Mouse (Mus musculus) hindbrain, embryonic 16.5 days (tissue): ENCODE results near the gene Nfkb2. TPM values are rescaled to one million over a fixed set of nuclear protein-coding genes. Genes with fewer than 3 reads are reported as not detected.

Experiments used
- ATAC-seq: fragments of 200-750 bp; cut with Nextera tagmentation; 2 replicates; pipeline ENCODE4 v1.8.0; 2017; ENCODE audit warnings: moderate TSS enrichment, moderate library complexity
- H3K27ac ChIP-seq: fragments of 300-500 bp; sonication (generic); 2 replicates; pipeline ENCODE4 v1.5.1; 2014; ENCODE audit warnings: low read depth, mild to moderate bottlenecking, control low read depth, low read length, moderate library complexity
- H3K27me3 ChIP-seq: fragments of 300-500 bp; sonication (generic); replicated peaks from 2 replicates; pipeline ENCODE4 v1.6.1; 2014; ENCODE audit warnings: low read length; ENCODE audit not compliant: control insufficient read depth, insufficient read depth
- H3K36me3 ChIP-seq: fragments of 300-500 bp; sonication (generic); 2 replicates; pipeline ENCODE4 v1.6.1; 2014; ENCODE audit warnings: mild to moderate bottlenecking, low read length, moderate library complexity, mixed read lengths; ENCODE audit not compliant: control insufficient read depth, insufficient read depth
- H3K4me1 ChIP-seq: fragments of 300-500 bp; sonication (generic); 2 replicates; pipeline ENCODE4 v1.6.1; 2014; ENCODE audit warnings: low read depth, low read length; ENCODE audit not compliant: control insufficient read depth, insufficient read depth
- H3K4me2 ChIP-seq: fragments of 300-500 bp; sonication (generic); 2 replicates; pipeline ENCODE4 v1.6.1; 2014; ENCODE audit warnings: mild to moderate bottlenecking, low read length, control low read depth, moderate library complexity
- H3K4me3 ChIP-seq: fragments of 300-500 bp; sonication (generic); 2 replicates; pipeline ENCODE4 v1.5.1; 2014; ENCODE audit warnings: mild to moderate bottlenecking, low read length, control low read depth, moderate library complexity
- H3K9ac ChIP-seq: fragments of 300-500 bp; sonication (generic); 2 replicates; pipeline ENCODE4 v1.6.1; 2014; ENCODE audit warnings: low read depth, mild to moderate bottlenecking, control low read depth, low read length, moderate library complexity
- H3K9me3 ChIP-seq: fragments of 300-500 bp; sonication (generic); 2 replicates; pipeline ENCODE4 v1.6.1; 2014; ENCODE audit warnings: mild to moderate bottlenecking, low read length, moderate library complexity; ENCODE audit not compliant: control insufficient read depth
- WGBS: fragments of 180-500 bp; shearing (Covaris S2); extraction: QIAGEN DNeasy Blood & Tissue Kit; methylation state at CpG from one replicate; pipeline ENCODE4 v1.1.7; 2014; 5-methylcytosine and 5-hydroxymethylcytosine counted together
- polyA plus RNA-seq: library from polyadenylated mRNA; unstranded; fragments of >200 nt; fragmentation: Nextera tagmentation; extraction: Ambion mirVana; gene quantifications from 2 replicates; pipeline ENCODE4 v1.2.1, GENCODE M21; 2015

Gene Nfkb2
- polyA plus RNA-seq, 1 experiment from 2014 or later, result 2.4 TPM

DNA sequence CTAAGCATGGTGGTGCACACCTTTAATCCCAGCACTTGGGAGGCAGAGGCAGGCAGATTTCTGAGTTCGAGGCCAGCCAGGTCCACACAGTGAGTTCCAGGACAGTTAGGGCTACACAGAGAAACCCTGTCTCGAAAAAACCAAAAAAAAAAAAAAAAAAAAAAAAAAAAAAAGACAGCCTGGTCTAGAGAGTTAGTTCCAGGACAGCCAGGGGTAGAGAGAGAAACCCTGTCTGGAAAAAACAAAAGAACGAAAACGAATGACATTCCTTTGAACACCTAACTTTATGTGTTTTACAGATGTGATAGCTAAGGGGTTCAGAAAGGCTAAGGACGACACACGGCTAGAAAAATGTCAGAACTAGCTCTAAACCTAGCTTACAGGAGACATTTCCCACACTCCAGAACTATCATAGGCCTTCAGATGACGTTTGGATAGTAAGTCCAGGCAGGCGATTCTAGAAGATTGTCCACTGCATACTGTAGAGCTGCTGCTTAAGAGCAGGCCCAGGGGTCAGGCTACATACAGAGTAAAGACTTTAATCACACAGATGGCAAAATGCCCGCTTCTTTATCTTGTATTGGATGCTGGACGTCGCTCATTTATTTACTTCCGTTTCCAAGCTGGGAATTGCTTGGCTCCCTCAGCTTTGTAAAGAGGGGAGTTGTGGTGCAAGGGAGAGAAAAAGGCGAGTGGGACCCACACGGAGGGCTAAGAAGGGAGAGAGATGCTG, 44.0 kb downstream of the Nfkb2 start:
- ATAC-seq, result no peak
- H3K4me2 ChIP-seq, result peak overlapping the region; percentile 61
- peaks cover 10% of the 10 kb centered on the region for H3K4me1 ChIP-seq
- H3K27ac ChIP-seq, result peak overlapping the region; percentile 94
- H3K4me3 ChIP-seq, result peak overlapping the region; percentile 74
- 0 out of 2 replicates have a peak, but pooled peaks cover 2% of the 10 kb centered on the region for H3K27me3 ChIP-seq
- no peaks in the 10 kb centered on the region for H3K36me3 ChIP-seq
- 28% methylated on average over 14 of the region's 14 CpGs for WGBS
- no peaks in the 10 kb centered on the region for H3K9me3 ChIP-seq
- H3K9ac ChIP-seq, result peak overlapping the region; percentile 93

DNA sequence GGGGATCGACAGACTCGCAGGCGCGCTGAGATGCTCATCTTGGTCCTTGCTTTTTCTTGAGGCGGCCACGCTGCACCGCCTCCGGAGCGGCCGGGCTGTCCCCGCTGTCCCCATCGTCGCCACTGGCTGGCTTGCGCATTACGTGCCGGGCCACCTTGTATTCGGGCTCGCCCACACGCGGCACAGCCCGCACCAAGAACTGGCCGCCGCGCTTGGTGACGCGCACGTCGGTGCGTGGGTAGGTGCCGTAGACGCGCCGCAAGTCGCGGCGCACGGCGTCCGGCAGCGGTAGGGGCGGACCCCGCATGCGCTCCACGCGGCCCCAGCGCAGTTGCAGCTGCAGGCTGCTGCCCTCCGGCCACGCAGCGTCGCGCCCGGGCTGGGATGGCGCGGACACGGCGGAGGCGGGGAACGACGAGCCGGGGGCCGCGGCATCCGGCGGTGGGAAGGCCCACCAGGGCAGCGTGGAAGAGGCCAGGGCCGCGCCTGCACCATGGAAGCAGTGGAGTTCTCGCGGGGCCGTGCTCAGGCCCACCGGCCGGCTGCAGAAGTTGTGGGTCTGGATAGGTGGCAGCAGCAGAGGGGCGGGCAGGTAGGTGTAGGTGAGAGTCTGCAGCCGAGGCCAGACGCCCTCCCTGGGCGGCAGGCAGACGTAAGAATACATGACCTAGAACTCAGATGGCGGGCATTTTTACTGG, 44.8 kb downstream of the Nfkb2 start:
- H3K27ac ChIP-seq, result peak overlapping the region; percentile 94
- peaks cover 10% of the 10 kb centered on the region for H3K4me1 ChIP-seq
- 0 out of 2 replicates have a peak, but pooled peaks cover 2% of the 10 kb centered on the region for H3K27me3 ChIP-seq
- ATAC-seq, result peak; percentile 96
- under 1% methylated on average over 74 of the region's 78 CpGs for WGBS
- H3K36me3 ChIP-seq, result no peaks in the 10 kb centered on the region
- H3K4me2 ChIP-seq, result peak overlapping the region; percentile 61
- H3K9me3 ChIP-seq, result no peaks in the 10 kb centered on the region
- peak overlapping the region; percentile 74 for H3K4me3 ChIP-seq
- H3K9ac ChIP-seq, result peak overlapping the region; percentile 93

DNA sequence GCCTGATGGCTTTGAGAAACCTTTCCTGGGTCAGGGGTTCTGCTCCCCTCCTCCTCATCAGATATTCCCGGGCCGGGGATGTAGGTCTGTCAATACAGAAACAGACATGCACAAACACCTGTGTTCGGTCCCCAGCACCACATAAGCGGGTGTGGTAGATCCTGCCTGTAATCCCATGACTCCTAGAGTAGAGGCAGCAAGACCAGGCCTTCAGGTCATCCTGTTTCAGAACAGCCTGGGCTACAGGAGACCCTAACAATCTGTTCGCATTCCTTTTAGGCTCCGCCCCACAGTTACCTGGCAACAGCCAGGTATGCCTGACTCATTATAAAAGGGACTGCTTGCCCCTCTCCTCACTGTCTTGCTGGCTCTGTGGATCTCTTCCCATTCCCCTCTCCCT, 45.4 kb downstream of the Nfkb2 start:
- 0 out of 2 replicates have a peak, but pooled peaks cover 2% of the 10 kb centered on the region for H3K27me3 ChIP-seq
- WGBS, result 29% methylated on average over 6 of the region's 6 CpGs
- peak overlapping the region; percentile 93 for H3K9ac ChIP-seq
- H3K4me1 ChIP-seq, result peaks cover 10% of the 10 kb centered on the region
- H3K4me2 ChIP-seq, result peak overlapping the region; percentile 61
- H3K4me3 ChIP-seq, result peak overlapping the region; percentile 74
- 0 out of 2 replicates have a peak, but pooled peaks have one; percentile 9 for ATAC-seq
- H3K36me3 ChIP-seq, result no peaks in the 10 kb centered on the region
- H3K9me3 ChIP-seq, result no peaks in the 10 kb centered on the region
- H3K27ac ChIP-seq, result peak overlapping the region; percentile 94; the same call in 1 of the 2 replicates

DNA sequence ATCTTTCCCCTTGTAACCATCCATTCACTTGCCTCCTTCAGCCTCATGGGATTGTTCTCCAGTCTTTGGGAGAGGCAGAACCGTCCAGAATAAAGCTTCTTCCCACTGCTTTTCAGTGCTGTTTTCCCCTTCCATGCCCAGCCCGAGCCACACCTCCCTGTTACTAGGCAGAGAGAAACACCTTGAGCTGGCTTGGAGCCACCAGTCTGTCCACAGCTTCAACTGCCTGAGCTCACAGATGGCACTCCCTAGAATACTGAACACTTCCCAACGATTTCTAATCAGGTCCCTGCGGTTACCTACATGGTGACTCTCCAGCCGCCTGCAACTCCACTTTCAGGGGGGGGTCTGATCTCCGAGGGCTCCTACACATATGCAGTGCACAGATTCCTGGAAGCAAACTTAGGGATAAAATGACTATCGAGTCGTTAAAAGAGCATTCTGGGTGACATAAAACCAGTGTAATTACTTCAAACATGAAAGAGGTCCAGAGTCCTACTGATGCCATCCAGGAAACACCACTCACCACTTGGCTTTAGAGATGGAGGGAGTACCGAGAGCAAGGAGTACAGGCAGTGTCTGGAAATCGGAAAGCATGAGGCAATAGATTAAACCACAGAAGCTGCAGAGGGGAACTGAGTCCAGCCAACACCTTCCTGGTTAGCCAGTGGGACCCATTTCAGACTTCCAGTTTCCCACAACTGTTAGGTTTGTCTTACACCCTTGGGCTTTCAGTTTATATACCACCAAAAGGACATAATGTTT, 46.2 kb downstream of the Nfkb2 start, which contains the start of gene 2310034G01Rik:
Gene 2310034G01Rik, minus strand, starts transcription at position 135 of the 765 bp plus-strand sequence.
- peak within 1 kb of the TSS; percentile 93 for H3K9ac ChIP-seq
- peak within 1 kb of the TSS; percentile 61 for H3K4me2 ChIP-seq
- ATAC-seq, result no peak
- no peaks in the 10 kb centered on the region for H3K9me3 ChIP-seq
- H3K4me1 ChIP-seq, result peaks cover 10% of the 10 kb centered on the region
- H3K27ac ChIP-seq, result peak within 1 kb of the TSS; percentile 94
- no peaks in the 10 kb centered on the region for H3K36me3 ChIP-seq
- no peaks in the 10 kb centered on the region for H3K27me3 ChIP-seq
- WGBS, result 65% methylated on average over 10 of the region's 10 CpGs
- peak within 1 kb of the TSS; percentile 74 for H3K4me3 ChIP-seq

DNA sequence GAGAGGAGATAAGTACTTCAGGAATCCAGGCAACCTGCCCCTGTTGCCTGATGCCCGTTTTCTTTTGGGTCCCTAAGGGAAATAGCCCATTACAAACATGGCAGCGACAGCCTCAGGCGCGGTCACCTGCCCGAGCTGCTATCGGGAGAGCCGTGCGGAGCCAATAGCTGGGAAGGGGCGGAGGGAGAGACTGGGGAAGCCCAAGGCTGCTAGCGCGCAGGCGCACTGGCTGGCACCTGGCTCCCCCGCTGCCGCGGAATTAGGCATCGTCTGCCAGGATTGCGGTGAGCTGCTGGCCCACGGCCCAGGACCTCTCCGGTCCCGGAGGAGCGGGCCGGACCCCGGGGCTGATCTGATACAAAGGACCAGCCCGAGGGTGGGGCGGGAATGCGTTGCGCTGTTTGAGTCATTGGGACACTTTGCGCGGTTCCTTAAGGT, 52.6 kb downstream of the Nfkb2 start:
- WGBS, result under 1% methylated on average over 29 of the region's 29 CpGs
- Histone ChIP-seq H3K4me2 (peak overlapping the region; percentile 84), H3K9ac (peak overlapping the region; percentile 87), H3K9me3 (no peaks in the 10 kb centered on the region), H3K27ac (peak overlapping the region; percentile 75), H3K36me3 (no peaks in the 10 kb centered on the region), H3K4me3 (peak overlapping the region; percentile 68), H3K4me1 (peaks cover 9% of the 10 kb centered on the region), H3K27me3 (no peaks in the 10 kb centered on the region; the same call in 1 of the 2 replicates)
- ATAC-seq, result peak; percentile 94

DNA sequence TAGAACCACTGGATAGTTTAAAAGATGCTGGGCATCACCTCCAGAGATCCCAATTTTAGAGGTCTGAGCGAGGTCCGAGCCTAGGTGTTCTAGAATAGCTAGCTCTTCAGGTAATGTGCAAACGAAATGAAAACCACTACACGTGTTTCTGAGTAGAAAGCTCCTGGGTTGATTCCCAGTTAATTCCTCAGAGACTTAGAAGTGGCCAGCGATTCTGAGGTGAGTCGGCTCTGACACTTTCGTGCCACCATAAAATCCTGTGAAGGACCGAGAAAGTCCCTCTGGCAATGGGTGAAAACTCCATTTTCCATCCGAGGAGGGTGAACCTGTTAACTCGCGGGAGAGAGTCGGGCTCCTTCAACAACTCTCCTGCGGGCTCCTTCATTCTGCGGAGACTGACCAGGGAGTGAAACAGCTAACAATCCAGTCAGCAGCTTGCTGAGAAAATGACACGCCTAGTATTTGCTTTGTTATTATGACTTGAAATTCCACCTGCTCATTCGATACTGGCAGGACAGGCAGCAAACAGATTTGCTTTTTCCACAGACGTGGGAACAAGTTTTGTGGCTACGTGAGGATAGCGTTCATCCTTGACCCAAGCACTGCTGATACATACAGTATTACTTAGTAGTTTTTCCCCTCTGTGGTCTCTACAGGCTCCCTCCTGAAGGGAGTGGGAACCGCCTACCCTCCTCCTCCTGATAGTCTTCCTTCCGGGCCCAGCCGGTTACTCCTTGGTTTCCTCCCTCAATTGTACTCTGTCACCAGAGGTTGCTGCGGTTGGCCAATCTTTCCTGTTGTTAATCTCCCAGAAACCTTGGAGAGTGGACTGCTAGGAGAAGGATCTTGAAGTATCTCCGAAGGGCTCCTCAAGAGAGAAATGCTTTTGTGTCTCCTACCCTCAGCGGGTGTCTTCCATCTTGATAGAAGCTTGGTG, 53.5 kb downstream of the Nfkb2 start:
- H3K27ac ChIP-seq, result no peak overlapping the region
- peak overlapping the region; percentile 87 for H3K9ac ChIP-seq
- no peaks in the 10 kb centered on the region; the same call in 1 of the 2 replicates for H3K27me3 ChIP-seq
- H3K9me3 ChIP-seq, result no peaks in the 10 kb centered on the region
- no peaks in the 10 kb centered on the region for H3K36me3 ChIP-seq
- peak overlapping the region; percentile 84 for H3K4me2 ChIP-seq
- peak overlapping the region; percentile 68 for H3K4me3 ChIP-seq
- peaks cover 9% of the 10 kb centered on the region for H3K4me1 ChIP-seq
- WGBS, result 24% methylated on average over 25 of the region's 25 CpGs
- no peak for ATAC-seq

DNA sequence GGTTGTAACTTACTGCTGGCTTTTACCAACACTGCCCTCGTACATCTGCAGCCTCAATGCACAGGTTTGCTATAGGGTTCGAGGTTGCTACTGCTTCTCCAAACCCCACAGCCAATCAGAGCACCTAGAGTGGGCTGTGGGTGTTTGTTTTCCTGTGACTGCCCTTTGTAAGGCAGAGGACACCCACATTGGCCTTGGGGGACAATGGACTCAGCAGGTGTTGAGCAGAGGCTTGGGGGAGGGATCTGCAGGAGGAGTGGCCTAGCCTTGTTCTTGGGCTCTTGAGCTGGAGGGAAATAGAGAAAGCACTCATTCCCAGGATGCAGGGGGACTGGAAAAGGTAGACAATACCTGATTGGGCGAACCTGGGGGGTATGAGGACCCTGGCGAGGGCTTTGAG, 54.3 kb downstream of the Nfkb2 start:
- H3K4me2 ChIP-seq, result no peak overlapping the region
- H3K4me3 ChIP-seq, result no peak overlapping the region
- no peak for ATAC-seq
- 58% methylated on average over 4 of the region's 4 CpGs for WGBS
- H3K4me1 ChIP-seq, result peaks cover 9% of the 10 kb centered on the region
- H3K27ac ChIP-seq, result no peak overlapping the region
- no peaks in the 10 kb centered on the region for H3K9me3 ChIP-seq
- no peaks in the 10 kb centered on the region for H3K36me3 ChIP-seq
- H3K27me3 ChIP-seq, result no peaks in the 10 kb centered on the region; the same call in 1 of the 2 replicates
- H3K9ac ChIP-seq, result no peak overlapping the region
